Mouse (Mus musculus) c-Kit-negative CD71-positive TER-119-positive erythroid progenitor cells, embryonic 14.5 days (primary cell): ENCODE data around the gene Dok5.

ENCODE experiments used
- DNase-seq: peaks from one replicate; pipeline ENCODE4 v3.0.0-alpha.2; 2013; ENCODE audit warnings: low read depth, low spot score

Dok5 gene

GRCm38 (mm10) chr2:170857507-170857906, 125.9 kb downstream of the Dok5 start:
- no peak for DNase-seq

- DNase-seq = no peak
Observed at GRCm38 (mm10) chr2:170858640-170859039, 127.0 kb downstream of the Dok5 start.

GRCm38 (mm10) chr2:170860576-170860975, 129.0 kb downstream of the Dok5 start:
- no peak for DNase-seq

- no peak for DNase-seq
Observed at GRCm38 (mm10) chr2:170862799-170863198, 131.2 kb downstream of the Dok5 start.

GRCm38 (mm10) chr2:170863201-170863600, 131.6 kb downstream of the Dok5 start:
- no peak for DNase-seq

- no peak for DNase-seq
Observed at GRCm38 (mm10) chr2:170864043-170864442, 132.4 kb downstream of the Dok5 start.

- no peak for DNase-seq
Observed at GRCm38 (mm10) chr2:170864820-170865219, 133.2 kb downstream of the Dok5 start.

- DNase-seq = no peak
Observed at GRCm38 (mm10) chr2:170870566-170870965, 139.0 kb downstream of the Dok5 start.

- DNase-seq = no peak
Observed at GRCm38 (mm10) chr2:170871469-170871868, 139.9 kb downstream of the Dok5 start.

- DNase-seq = peak; percentile 19
Observed at GRCm38 (mm10) chr2:170873382-170873781, 141.8 kb downstream of the Dok5 start.

- DNase-seq = peak; percentile 2
Observed at GRCm38 (mm10) chr2:170877515-170877914, 145.9 kb downstream of the Dok5 start.

GRCm38 (mm10) chr2:170877936-170878335, 146.3 kb downstream of the Dok5 start:
- DNase-seq = no peak

- DNase-seq = no peak
Observed at GRCm38 (mm10) chr2:170884209-170884801, 152.7 kb downstream of the Dok5 start.

GRCm38 (mm10) chr2:170887984-170888383, 156.4 kb downstream of the Dok5 start:
- DNase-seq = no peak

- no peak for DNase-seq
Observed at GRCm38 (mm10) chr2:170895096-170895495, 163.5 kb downstream of the Dok5 start.

- no peak for DNase-seq
Observed at GRCm38 (mm10) chr2:170902204-170903028, 170.8 kb downstream of the Dok5 start.

GRCm38 (mm10) chr2:170903029-170903306, 171.4 kb downstream of the Dok5 start:
- no peak for DNase-seq

GRCm38 (mm10) chr2:170903367-170903766, 171.8 kb downstream of the Dok5 start:
- no peak for DNase-seq

- DNase-seq = no peak
Observed at GRCm38 (mm10) chr2:170912589-170913223, 181.1 kb downstream of the Dok5 start.

- no peak for DNase-seq
Observed at GRCm38 (mm10) chr2:170913863-170914262, 182.3 kb downstream of the Dok5 start.

- DNase-seq = no peak
Observed at GRCm38 (mm10) chr2:170915646-170916045, 184.0 kb downstream of the Dok5 start.

GRCm38 (mm10) chr2:170922260-170922659, 190.7 kb downstream of the Dok5 start:
- no peak for DNase-seq

GRCm38 (mm10) chr2:170924131-170924530, 192.5 kb downstream of the Dok5 start:
- DNase-seq = no peak
